Mouse (Mus musculus) midbrain, embryonic 11.5 days (tissue): ENCODE measurements at regions not wholly inside any gene's neighbourhood (a gene's known extent, or its start where the extent isn't known, plus 50 kb on each side); places are given as distances from the start of the nearest gene placed in this dataset.
A peak's percentile ranks its signal among the peaks of the same experiment; 100 is the strongest.

ENCODE experiments used
- ATAC-seq: fragments of 200-750 bp; cut with Nextera tagmentation; 2 replicates; pipeline ENCODE4 v1.8.0; 2017; ENCODE audit warnings: moderate TSS enrichment, moderate library complexity; ENCODE audit not compliant: low FRiP score
- DNase-seq: peaks from one replicate; pipeline ENCODE4 v3.0.0; 2015; ENCODE audit warnings: low spot score; ENCODE audit errors: missing footprints
- H3K27ac ChIP-seq: fragments of 300-500 bp; sonication (generic); 2 replicates; pipeline ENCODE4 v1.5.1; 2014; ENCODE audit warnings: low read depth, low read length
- H3K27me3 ChIP-seq: fragments of 300-500 bp; sonication (generic); 2 replicates; pipeline ENCODE4 v1.6.1; 2014; ENCODE audit warnings: mild to moderate bottlenecking, low read length, moderate library complexity, mixed read lengths; ENCODE audit not compliant: control insufficient read depth, insufficient read depth
- H3K36me3 ChIP-seq: fragments of 300-500 bp; sonication (generic); 2 replicates; pipeline ENCODE4 v1.6.1; 2014; ENCODE audit warnings: mild to moderate bottlenecking, low read length, moderate library complexity, mixed read lengths; ENCODE audit not compliant: control insufficient read depth, insufficient read depth
- H3K4me1 ChIP-seq: fragments of 300-500 bp; sonication (generic); 2 replicates; pipeline ENCODE4 v1.6.1; 2014; ENCODE audit warnings: low read length; ENCODE audit not compliant: control insufficient read depth, insufficient read depth
- H3K4me2 ChIP-seq: fragments of 300-500 bp; sonication (generic); 2 replicates; pipeline ENCODE4 v1.6.1; 2014; ENCODE audit warnings: mild to moderate bottlenecking, moderate library complexity
- H3K4me3 ChIP-seq: fragments of 300-500 bp; sonication (generic); 2 replicates; pipeline ENCODE4 v1.5.1; 2014; ENCODE audit warnings: low read depth, low read length
- H3K9ac ChIP-seq: fragments of 300-500 bp; sonication (generic); 2 replicates; pipeline ENCODE4 v1.6.1; 2014; ENCODE audit warnings: low read length
- H3K9me3 ChIP-seq: fragments of 300-500 bp; sonication (generic); 2 replicates; pipeline ENCODE4 v1.6.1; 2016; ENCODE audit warnings: low read length; ENCODE audit not compliant: control insufficient read depth
- WGBS: fragments of 180-500 bp; shearing (Covaris S2); extraction: QIAGEN DNeasy Blood & Tissue Kit; methylation state at CpG from one replicate; pipeline ENCODE4 v1.1.7; 2014; 5-methylcytosine and 5-hydroxymethylcytosine counted together

DNA sequence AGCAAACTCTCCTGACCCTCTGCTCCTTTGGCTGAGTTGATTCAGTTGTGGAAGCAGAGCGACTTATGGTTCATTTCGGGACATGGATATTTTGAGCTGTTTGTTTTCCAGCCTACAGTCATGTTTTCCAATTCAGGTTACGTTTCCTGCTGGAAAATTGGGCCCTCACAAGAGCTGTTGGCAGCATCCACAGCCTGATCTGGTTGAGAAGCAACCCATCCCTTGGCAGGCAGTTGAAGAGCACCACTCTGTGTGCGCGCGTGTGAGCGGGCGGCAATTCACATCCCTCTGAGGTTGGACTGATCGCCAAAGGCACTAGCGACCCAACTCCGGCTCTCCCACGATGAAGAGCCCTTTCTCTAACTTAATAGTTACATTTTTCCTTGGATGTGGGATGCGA, 457.1 kb downstream of the Tmem38b start:
- no peak overlapping the region for H3K27ac ChIP-seq
- ATAC-seq (no peak), DNase-seq (no peak)
- no peaks in the 10 kb centered on the region for H3K4me1 ChIP-seq
- H3K4me3 ChIP-seq, result no peak overlapping the region
- H3K4me2 ChIP-seq, result no peak overlapping the region
- WGBS, result 96% methylated on average over 13 of the region's 13 CpGs
- no peaks in the 10 kb centered on the region for H3K9me3 ChIP-seq
- H3K9ac ChIP-seq, result no peak overlapping the region
- no peaks in the 10 kb centered on the region for H3K36me3 ChIP-seq
- H3K27me3 ChIP-seq, result no peaks in the 10 kb centered on the region

GRCm38 (mm10) chr4:54313804-54314203, 488.0 kb downstream of the Tmem38b start:
- Histone ChIP-seq H3K4me1 (no peaks in the 10 kb centered on the region), H3K9ac (no peak overlapping the region), H3K9me3 (no peaks in the 10 kb centered on the region), H3K4me2 (no peak overlapping the region), H3K4me3 (no peak overlapping the region), H3K27ac (no peak overlapping the region), H3K36me3 (no peaks in the 10 kb centered on the region), H3K27me3 (no peaks in the 10 kb centered on the region)
- no peak for DNase-seq
- no peak for ATAC-seq
- WGBS, result 83% methylated on average over 1 of the region's 1 CpGs

- Histone ChIP-seq H3K9ac (no peak overlapping the region), H3K27me3 (no peaks in the 10 kb centered on the region), H3K36me3 (no peaks in the 10 kb centered on the region), H3K4me2 (no peak overlapping the region), H3K4me3 (no peak overlapping the region), H3K27ac (no peak overlapping the region), H3K9me3 (no peaks in the 10 kb centered on the region), H3K4me1 (no peaks in the 10 kb centered on the region)
- whole genome bisulfite sequencing, result 68% methylated on average over 5 of the region's 5 CpGs
- ATAC-seq (no peak), DNase-seq (no peak)
Observed at GRCm38 (mm10) chr4:54324851-54325250, 499.0 kb downstream of the Tmem38b start.

- Histone ChIP-seq H3K4me1 (no peaks in the 10 kb centered on the region), H3K4me3 (no peak overlapping the region), H3K36me3 (no peaks in the 10 kb centered on the region), H3K27me3 (no peaks in the 10 kb centered on the region), H3K27ac (no peak overlapping the region), H3K9me3 (no peaks in the 10 kb centered on the region), H3K9ac (no peak overlapping the region), H3K4me2 (no peak overlapping the region)
- DNase-seq, result no peak
- no peak for ATAC-seq
- WGBS, result 85% methylated on average over 5 of the region's 5 CpGs
Observed at GRCm38 (mm10) chr4:54328273-54328672, 502.4 kb downstream of the Tmem38b start.

DNA sequence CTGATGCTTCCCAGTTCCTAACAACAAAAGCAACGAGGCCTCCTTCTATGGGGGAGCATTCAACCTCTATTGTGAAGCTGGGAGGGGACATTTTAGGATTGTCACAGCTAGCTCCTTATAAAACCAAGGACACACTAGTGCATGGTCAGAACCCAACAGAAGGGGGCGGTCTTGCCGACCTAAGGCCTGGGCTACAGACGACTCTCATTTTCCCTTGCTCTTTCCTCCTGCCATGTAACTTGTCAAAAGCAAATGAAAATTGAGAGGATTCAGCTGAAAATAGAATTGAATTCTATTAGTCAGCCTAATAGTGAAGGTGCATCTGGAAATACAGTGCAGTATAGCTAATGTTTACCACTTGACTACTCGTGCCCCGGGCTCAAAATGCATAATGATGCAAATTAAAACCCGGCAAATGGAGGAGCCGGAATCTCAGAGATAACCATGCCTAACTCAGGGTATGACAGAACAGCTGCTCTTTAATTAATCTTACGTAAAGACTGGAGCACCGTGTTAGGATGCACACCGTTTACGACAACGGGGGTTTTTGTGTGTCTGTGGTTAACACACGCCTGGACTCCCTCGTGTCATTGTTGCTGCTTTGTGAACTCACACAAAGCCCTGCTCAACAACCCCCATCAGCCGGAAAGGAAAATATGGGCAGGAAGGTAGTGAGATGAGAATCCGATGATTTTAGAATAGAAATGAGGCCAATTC, 503.0 kb downstream of the Tmem38b start:
- Histone ChIP-seq H3K36me3 (no peaks in the 10 kb centered on the region), H3K27ac (no peak overlapping the region; the same call in 1 of the 2 replicates), H3K27me3 (no peaks in the 10 kb centered on the region), H3K9me3 (no peaks in the 10 kb centered on the region), H3K9ac (no peak overlapping the region), H3K4me1 (no peaks in the 10 kb centered on the region), H3K4me2 (no peak overlapping the region), H3K4me3 (no peak overlapping the region)
- peak; percentile 58; the same call in 1 of the 2 replicates for ATAC-seq
- 67% methylated on average over 17 of the region's 17 CpGs for WGBS
- no peak for DNase-seq

- Histone ChIP-seq H3K9me3 (no peaks in the 10 kb centered on the region), H3K27ac (no peak overlapping the region), H3K27me3 (no peaks in the 10 kb centered on the region), H3K9ac (no peak overlapping the region), H3K4me2 (no peak overlapping the region), H3K36me3 (no peaks in the 10 kb centered on the region), H3K4me3 (no peak overlapping the region), H3K4me1 (no peaks in the 10 kb centered on the region)
- DNase-seq (no peak), ATAC-seq (no peak)
- 90% methylated on average over 3 of the region's 3 CpGs for WGBS
Observed at GRCm38 (mm10) chr4:54330686-54331085, 504.8 kb downstream of the Tmem38b start.

DNA sequence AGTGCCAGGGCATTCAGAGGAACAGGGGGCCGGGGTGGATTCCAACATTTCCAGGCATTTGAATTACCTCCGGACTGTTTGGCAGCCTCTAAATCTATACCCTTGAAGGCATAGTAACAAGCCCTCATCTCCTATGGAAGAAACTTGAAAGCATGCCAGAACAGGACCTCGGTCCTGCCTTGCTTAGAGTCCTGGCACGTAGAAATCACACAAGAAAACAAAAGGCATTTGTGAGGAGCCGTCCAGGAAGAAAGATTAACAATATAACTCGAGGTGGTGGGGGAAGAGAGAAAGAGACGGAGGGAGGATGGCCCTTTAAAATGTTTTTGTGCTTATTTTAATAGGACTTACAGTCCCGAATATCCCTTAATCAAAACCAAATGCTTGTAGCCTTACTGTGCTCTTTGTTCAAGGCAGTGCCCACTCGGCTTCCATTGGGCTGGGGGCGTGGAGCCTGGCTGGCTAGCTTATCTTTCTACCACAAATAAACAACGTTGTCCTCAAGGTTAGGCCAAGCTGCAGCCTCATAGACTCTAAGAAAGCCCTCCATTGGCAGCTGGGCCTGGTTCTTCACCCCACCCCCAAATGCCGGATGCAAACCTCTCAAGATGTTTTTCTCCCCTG, 505.9 kb downstream of the Tmem38b start:
- H3K27me3 ChIP-seq, result no peaks in the 10 kb centered on the region
- no peak overlapping the region for H3K4me2 ChIP-seq

GRCm38 (mm10) chr4:54332261-54332660, 506.4 kb downstream of the Tmem38b start:
- WGBS, result 84% methylated on average over 7 of the region's 7 CpGs

More for the DNA sequence above, 505.9 kb downstream of the Tmem38b start:
- DNase-seq (peak; percentile 87), ATAC-seq (0 out of 2 replicates have a peak, but pooled peaks have one; percentile 35)
- Histone ChIP-seq H3K27ac (no peak overlapping the region), H3K4me3 (no peak overlapping the region), H3K9ac (no peak overlapping the region), H3K4me1 (no peaks in the 10 kb centered on the region), H3K36me3 (no peaks in the 10 kb centered on the region), H3K9me3 (no peaks in the 10 kb centered on the region)
- WGBS, result 54% methylated on average over 12 of the region's 12 CpGs

GRCm38 (mm10) chr4:54338556-54338955, 512.7 kb downstream of the Tmem38b start:
- Histone ChIP-seq H3K27ac (no peak overlapping the region), H3K9ac (no peak overlapping the region), H3K36me3 (no peaks in the 10 kb centered on the region), H3K4me1 (no peaks in the 10 kb centered on the region), H3K4me3 (no peak overlapping the region), H3K9me3 (no peaks in the 10 kb centered on the region), H3K4me2 (no peak overlapping the region), H3K27me3 (no peaks in the 10 kb centered on the region)
- 54% methylated on average over 1 of the region's 1 CpGs for WGBS
- no peak for ATAC-seq
- DNase-seq, result no peak

More at GRCm38 (mm10) chr4:54332261-54332660, 506.4 kb downstream of the Tmem38b start:
- H3K36me3 ChIP-seq, result no peaks in the 10 kb centered on the region
- H3K27ac ChIP-seq, result no peak overlapping the region
- no peak overlapping the region for H3K4me2 ChIP-seq
- DNase-seq (no peak), ATAC-seq (no peak)
- no peaks in the 10 kb centered on the region for H3K9me3 ChIP-seq
- H3K4me3 ChIP-seq, result no peak overlapping the region
- no peaks in the 10 kb centered on the region for H3K4me1 ChIP-seq
- no peak overlapping the region for H3K9ac ChIP-seq
- H3K27me3 ChIP-seq, result no peaks in the 10 kb centered on the region
